Mouse (Mus musculus) mouse trophoblast stem cell (cell line): Measurements from ENCODE around the gene Pirb.
"Not testable (repeated sequence)": the region's sequence is repeated elsewhere in the genome, so short reads cannot be mapped to it uniquely, and the experiment has no call there.

Source experiments
- in situ Hi-C, 2 experiments: fragments of 300-500 bp; cut with MseI, MboI; formaldehyde crosslinking; loops; 2 replicates in 1 of 2; 3 replicates in 1 of 2; pipeline ENCODE4 v1.15.1; 2025

Pirb gene

DNA sequence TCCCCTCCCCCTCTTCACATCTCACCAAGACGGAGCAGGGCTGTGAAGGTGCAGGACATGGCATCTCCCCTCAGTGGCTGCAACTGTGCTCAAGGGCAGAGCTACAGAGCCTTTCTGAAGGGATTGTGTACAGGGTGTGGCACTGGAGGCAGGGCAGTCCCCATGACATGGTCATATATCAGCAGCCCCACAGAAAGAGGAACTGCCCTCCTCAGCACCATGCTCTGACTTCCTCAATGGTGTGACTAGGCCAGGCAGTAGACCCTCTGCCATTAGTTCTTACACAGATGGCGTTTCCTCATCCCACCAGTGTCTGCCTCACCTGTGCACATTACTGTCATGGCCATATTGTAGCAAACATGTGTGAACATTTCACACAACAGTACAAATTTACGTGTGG is at the start of gene Pirb:
Gene Pirb (minus strand): TSS at position 124 of the 400 bp plus-strand sequence.
- in situ Hi-C loops, result loop anchor here (25.0 kb wide), 4 partner anchors 92 to 767 kb away; partner anchors contain the start of genes Eps8l1 (in 1 of the 2) and Leng8 (in 1 of the 2)

- in situ Hi-C loops, result not testable (repeated sequence)
These were observed 12.5 kb upstream of the Pirb start for GRCm38 (mm10) chr7:3732675-3733074.

- in situ Hi-C loops, result not testable (repeated sequence)
These were observed 5.3 kb upstream of the Pirb start for GRCm38 (mm10) chr7:3725459-3725858.

DNA sequence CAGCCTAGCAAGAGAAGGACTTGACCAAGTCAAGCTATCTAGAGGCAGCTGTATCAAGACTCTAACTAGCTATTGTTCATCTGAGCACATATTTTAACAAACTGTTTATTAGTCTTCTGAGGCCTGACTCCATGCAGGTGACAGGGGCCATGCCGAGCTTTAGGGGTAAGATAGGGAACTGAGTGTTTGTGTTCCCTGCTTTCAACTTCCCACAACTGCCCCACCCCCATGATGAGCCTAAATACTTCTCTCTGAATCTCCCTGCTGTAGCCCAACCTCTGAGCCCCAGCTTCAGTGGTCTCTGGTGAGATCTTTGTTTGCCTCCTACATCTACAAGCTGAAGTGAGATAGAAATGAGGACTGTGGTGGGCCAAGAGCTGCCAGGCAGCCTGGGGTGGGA is 4.9 kb downstream of the Pirb start:
- in situ Hi-C loops, result loop anchor here (10.0 to 25.0 kb wide), 5 partner anchors 97 to 772 kb away; partner anchors contain the start of genes Eps8l1 (in 1 of the 2) and Leng8 (in 1 of the 2)

DNA sequence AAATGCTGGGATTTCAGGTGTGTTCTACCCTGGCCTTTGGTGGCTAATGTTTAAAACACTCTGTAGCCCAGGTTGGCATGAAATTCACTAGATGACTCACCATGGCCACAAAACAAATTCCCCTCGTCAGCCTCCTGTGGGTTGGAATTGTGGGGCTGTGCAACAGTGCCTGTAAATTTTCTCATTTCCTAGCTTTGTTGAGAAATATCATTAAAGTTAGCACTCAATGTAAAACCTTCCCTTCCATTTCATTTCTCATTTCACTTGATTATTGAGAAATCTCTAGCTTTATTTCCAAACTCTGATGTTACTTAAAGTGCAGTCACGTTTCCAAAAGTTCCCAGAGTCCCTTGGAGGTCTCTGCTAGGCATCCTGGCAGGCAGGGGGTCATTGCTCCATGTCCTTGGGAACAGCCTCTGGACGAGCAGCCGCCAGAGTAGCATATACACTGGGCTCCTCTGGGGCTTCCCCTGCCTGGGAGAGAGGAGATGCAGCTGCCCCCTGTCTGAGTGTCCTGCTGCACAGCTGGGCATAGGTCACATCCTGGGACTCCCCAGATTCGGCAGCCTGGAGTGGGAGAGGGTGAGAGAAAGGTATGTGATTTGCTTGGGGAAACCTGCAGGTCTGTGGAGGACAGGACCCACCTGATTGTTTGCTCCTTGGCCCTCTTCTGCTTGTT is 7.8 kb downstream of the Pirb start:
- in situ Hi-C loops, result loop anchor here (10.0 to 25.0 kb wide), 5 partner anchors 100 to 775 kb away; partner anchors contain the start of genes Eps8l1 (in 1 of the 2) and Leng8 (in 1 of the 2)

DNA sequence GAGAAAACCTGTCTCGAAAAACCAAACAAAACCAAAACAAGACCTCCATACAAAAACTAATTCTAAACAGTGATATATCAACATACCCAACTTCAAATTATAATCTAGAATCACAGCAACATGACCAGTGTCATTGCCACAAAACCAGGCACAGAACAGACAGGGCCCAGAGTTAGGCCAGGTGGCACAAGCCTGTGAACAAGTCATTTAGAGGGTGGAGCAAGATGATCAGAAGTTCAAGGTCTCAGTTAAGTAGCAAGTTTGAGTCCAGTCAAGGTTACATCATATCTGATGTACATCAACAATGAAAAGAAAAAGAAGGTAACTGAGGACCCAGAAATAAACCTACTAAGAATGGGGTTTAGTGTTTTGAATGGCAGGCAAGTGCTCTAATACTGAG is 11.2 kb downstream of the Pirb start:
- in situ Hi-C loops, result loop anchor here (10.0 to 25.0 kb wide), 5 partner anchors 64 to 778 kb away; partner anchors contain the start of genes Cnot3 (in 1 of the 2), Eps8l1 (in 1 of the 2) and Leng8 (in 1 of the 2)

- in situ Hi-C loops, result loop anchor here (10.0 to 25.0 kb wide), 5 partner anchors 64 to 779 kb away; partner anchors contain the start of genes Cnot3 (in 1 of the 2), Eps8l1 (in 1 of the 2) and Leng8 (in 1 of the 2)
These were observed 11.7 kb downstream of the Pirb start for GRCm38 (mm10) chr7:3708447-3708980.

DNA sequence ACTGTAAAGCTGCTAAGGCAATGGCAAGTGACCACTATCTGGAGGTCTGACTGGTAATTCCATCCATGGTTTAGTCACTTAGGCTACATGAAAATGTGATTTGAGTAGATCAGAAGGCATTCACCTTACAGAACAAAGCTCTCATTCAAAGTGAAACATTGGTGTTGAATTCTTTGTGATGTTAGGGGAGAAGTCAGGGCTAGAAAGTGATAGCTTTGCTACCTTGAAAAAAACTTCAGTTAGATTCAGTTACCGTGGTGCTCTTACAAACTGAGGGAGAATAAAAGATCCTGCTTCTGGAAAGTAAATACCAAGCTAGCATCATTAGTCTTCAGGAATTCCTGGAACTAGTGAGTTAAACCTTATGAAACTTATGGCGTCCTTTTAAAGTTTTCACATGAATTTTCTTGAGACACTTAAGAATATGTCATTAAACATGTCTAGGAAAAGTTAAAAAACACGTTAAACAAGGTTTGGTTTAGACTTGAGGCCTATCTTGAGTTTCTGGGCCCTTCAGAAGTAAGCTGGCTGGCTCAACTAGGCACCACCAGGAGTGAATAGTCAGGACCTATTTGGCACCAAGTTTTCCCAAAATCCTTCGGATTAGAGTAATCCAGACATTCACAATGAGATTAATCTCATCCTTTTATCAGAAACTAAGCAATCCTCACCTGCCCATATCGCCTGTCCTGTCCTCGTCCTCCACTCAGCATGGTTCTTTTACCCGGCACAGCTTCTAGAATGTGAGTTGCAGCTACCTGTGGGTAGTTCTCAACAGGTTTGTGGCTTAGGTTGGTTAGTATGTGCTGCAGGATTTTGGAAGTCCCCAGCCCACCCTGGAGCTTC is 12.4 kb downstream of the Pirb start:
- in situ Hi-C loops, result loop anchor here (10.0 to 25.0 kb wide), 5 partner anchors 63 to 780 kb away; partner anchors contain the start of genes Cnot3 (in 1 of the 2), Eps8l1 (in 1 of the 2) and Leng8 (in 1 of the 2)

DNA sequence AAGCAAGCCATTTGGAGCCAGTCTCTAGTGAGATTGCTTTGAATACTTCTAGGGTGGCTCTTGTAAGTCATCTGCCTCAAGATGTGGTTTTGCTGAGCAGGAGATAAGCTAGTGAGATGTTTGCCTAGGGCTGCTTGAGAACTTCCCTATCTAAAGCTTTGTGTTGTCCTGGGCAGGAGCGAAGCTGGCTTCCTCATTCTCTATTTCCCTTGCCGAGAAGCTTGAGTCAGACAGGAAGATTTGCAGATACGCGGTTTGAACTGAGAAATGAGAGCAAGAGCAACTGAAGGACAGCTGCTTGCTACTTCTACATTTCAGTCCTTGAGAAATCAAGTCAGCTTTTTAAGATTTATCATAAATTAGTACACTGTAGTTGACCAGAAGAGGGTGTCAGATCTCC is 13.2 kb downstream of the Pirb start:
- in situ Hi-C loops, result loop anchor here (10.0 to 25.0 kb wide), 5 partner anchors 62 to 780 kb away; partner anchors contain the start of genes Cnot3 (in 1 of the 2), Eps8l1 (in 1 of the 2) and Leng8 (in 1 of the 2)

DNA sequence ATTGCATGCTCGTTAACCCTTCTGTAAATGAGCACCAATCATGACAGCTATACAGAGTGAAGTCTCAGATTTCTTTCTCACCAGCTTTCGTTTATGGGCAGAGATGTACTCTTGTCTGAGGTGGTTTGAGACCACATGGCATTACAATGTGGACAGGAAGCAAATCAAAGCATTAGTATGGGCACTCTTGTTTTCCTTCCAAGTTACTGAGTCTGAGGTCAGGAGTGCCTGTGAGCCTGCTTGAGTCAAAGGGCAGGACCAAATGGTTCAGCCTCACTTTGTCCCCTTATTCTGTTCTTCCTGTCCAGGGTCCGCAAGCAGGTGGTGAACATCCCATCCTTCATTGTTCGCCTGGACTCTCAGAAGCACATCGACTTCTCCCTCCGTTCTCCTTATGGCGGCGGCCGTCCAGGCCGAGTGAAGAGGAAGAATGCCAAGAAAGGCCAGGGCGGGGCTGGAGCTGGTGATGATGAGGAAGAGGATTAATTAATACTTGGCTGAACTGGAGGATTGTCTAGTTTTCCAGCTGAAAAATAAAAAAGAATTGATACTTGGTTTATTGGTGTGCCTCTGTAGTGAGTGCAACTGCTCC is 13.8 kb downstream of the Pirb start:
- in situ Hi-C loops, result loop anchor here (10.0 to 25.0 kb wide), 5 partner anchors 62 to 781 kb away; partner anchors contain the start of genes Cnot3 (in 1 of the 2), Eps8l1 (in 1 of the 2) and Leng8 (in 1 of the 2)

DNA sequence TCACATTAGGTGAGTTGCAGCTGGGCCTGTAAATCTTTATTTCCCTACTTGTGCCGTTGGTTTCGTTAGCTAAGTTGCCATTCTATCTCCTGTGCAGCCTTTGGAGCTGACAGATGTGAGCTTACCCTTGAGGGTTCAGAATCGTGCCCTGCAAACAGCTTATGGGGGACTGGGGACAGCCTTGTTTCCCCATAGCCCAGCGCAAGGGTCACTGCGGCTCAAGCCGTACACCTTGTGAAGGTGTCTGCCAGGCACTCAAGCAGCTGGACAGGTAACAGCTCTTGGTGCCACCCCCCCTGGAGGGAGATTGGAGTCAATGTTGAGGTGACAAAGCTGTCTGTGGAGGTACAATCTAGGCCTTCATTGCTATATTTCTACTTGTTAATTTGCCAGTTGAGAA is 14.3 kb downstream of the Pirb start:
- in situ Hi-C loops, result loop anchor here (10.0 to 25.0 kb wide), 5 partner anchors 61 to 781 kb away; partner anchors contain the start of genes Cnot3 (in 1 of the 2), Eps8l1 (in 1 of the 2) and Leng8 (in 1 of the 2)

DNA sequence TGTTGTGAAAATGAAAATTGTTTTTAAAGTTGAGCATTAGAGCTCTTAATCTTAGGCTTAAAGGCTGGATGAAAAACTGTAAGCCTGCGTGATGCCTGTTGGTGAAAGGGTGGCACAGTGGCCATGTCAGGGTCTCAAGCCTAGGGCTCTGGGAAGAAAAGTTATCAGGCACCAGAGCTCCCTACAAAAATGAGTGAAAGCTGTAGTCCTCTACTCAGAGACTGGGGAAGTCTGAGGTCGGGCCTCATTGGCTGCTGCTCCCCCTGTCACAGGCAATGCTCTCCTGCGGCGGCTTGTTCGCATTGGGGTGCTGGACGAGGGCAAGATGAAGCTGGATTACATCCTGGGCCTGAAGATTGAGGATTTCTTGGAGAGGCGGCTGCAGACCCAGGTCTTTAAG is 14.7 kb downstream of the Pirb start:
- in situ Hi-C loops, result loop anchor here (10.0 to 25.0 kb wide), 5 partner anchors 61 to 782 kb away; partner anchors contain the start of genes Cnot3 (in 1 of the 2), Eps8l1 (in 1 of the 2) and Leng8 (in 1 of the 2)

DNA sequence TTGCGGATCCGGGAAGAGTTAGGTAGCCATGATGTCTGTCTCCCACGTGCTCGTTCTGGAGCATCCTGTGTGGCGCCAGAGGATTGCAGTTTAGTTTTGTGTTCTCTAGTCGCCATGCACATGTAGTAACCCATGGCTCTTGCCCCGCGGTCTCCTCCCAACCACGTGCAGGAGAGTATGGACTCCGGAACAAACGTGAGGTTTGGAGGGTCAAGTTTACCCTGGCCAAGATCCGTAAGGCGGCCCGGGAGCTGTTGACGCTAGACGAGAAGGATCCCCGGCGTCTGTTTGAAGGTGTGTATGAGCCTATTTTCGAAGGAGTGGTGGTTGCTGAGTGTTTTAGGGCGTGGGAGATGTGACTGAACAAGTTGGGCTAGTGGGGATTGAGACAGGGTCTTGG is 15.7 kb downstream of the Pirb start:
- in situ Hi-C loops, result loop anchor here (10.0 to 25.0 kb wide), 5 partner anchors 60 to 783 kb away; partner anchors contain the start of genes Cnot3 (in 1 of the 2), Eps8l1 (in 1 of the 2) and Leng8 (in 1 of the 2)

- in situ Hi-C loops, result loop anchor here (10.0 to 25.0 kb wide), 5 partner anchors 59 to 783 kb away; partner anchors contain the start of genes Cnot3 (in 1 of the 2), Eps8l1 (in 1 of the 2) and Leng8 (in 1 of the 2)
These were observed 16.2 kb downstream of the Pirb start, which contains the start of gene Rps9 for GRCm38 (mm10) chr7:3703879-3704441. Rps9 (plus strand) TSS chr7:3703993.

DNA sequence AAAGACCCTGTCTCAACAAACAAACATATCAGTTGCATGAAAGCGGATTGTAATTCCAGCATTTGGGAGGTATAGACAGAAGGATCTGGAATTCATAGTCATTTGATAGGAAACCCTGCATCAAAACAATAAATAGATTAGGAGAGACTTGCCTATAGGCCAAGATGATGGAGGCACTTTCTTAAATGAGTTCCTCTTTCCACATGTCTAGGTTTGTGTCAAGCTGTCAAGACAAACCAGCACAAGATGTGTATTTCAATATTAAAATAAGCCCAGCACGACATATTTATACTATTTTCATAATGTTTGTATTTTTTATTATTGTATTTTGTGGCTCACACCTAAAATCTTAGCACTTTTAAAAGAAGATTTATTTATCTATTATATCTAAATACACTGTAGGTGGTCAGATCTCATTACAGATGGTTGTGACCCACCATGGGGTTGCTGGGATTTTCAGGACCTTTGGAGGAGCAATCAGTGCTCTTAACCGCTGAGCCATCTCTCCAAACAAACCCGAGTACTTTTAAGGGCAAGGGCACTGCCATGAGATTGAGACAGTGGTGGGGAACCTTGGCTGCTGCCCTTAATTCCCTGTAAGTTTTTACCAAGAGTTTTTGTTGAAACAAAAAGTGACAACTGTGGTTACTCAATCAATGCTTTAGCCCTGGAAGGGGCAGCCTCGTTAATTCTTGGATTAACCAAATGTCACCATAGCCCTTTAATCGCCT is 16.9 kb downstream of the Pirb start:
- in situ Hi-C loops, result loop anchor here (10.0 to 25.0 kb wide), 5 partner anchors 59 to 784 kb away; partner anchors contain the start of genes Cnot3 (in 1 of the 2), Eps8l1 (in 1 of the 2) and Leng8 (in 1 of the 2)

DNA sequence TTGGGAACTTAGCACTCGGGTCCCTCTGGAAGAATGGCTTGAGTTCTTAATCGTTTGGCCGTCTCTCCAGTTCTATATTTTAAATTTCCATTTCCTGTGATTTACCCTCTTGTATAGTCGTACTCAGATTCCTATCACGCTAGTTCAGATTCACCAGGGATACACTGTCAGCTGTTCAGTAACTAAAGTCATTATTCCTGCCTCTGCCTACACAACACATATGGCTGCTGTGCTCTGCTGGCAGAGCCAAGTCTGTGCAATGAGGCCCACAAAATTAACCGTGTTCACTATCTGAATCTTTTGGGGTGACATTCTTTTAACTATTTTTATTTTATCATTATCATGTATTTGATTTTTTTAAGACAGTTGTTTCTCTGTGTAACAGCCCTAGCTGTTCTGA is 21.7 kb downstream of the Pirb start:
- in situ Hi-C loops, result loop anchor here in 1 of 2 experiments (25.0 kb wide), 1 partner anchor 214 kb away; the partner anchor contains the start of gene Lilra6

DNA sequence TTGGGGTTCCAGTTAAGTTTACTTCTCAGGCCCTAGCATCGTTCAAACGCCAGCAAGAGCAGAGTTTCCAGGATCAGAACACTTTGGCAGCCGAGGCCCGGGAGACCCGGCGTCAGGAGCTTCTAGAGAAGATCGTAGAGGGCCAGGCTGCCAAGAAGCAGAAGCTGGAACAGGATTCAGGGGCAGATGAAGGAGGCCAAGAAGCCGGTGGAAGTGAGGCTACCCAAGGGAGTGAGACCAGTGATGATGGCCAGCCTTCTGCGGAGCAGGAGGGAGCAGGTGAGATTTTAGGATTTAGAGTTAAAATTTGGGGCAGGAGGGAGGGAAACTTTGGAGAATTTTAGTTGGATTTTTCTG is 25.3 kb downstream of the Pirb start:
- in situ Hi-C loops, result loop anchor here in 1 of 2 experiments (25.0 kb wide), 1 partner anchor 217 kb away; the partner anchor contains the start of gene Lilra6

GRCm38 (mm10) chr7:3694076-3694948 is 25.9 kb downstream of the Pirb start:
- in situ Hi-C loops, result loop anchor here in 1 of 2 experiments (25.0 kb wide), 1 partner anchor 218 kb away; the partner anchor contains the start of gene Lilra6
